Mouse (Mus musculus) neural tube, embryonic 11.5 days (tissue): ENCODE measurements around the gene Fndc4. TPM values are rescaled to one million over a fixed set of nuclear protein-coding genes. Genes with fewer than 3 reads are reported as not detected.

Experiments
- ATAC-seq: fragments of 200-750 bp; cut with Nextera tagmentation; 2 replicates; pipeline ENCODE4 v1.8.0; 2017; ENCODE audit warnings: moderate number of reproducible peaks, mild to moderate bottlenecking, moderate TSS enrichment, moderate library complexity; ENCODE audit not compliant: insufficient read depth, low FRiP score, low TSS enrichment
- DNase-seq: peaks from one replicate; pipeline ENCODE4 v3.0.0-alpha.2; 2015; ENCODE audit warnings: low spot score
- H3K27ac ChIP-seq: fragments of 300-500 bp; sonication (generic); 2 replicates; pipeline ENCODE4 v1.5.1; 2014; ENCODE audit warnings: low read depth, mild to moderate bottlenecking, low read length
- H3K27me3 ChIP-seq: fragments of 300-500 bp; sonication (generic); 2 replicates; pipeline ENCODE4 v1.6.1; 2014; ENCODE audit warnings: mild to moderate bottlenecking, low read length, mixed read lengths; ENCODE audit not compliant: control insufficient read depth, insufficient read depth
- H3K36me3 ChIP-seq: fragments of 300-500 bp; sonication (generic); 2 replicates; pipeline ENCODE4 v1.6.1; 2014; ENCODE audit warnings: mild to moderate bottlenecking, low read length, moderate library complexity, mixed read lengths; ENCODE audit not compliant: control insufficient read depth, insufficient read depth
- H3K4me1 ChIP-seq: fragments of 300-500 bp; sonication (generic); 2 replicates; pipeline ENCODE4 v1.6.1; 2014; ENCODE audit warnings: low read length, mixed read lengths; ENCODE audit not compliant: control insufficient read depth, insufficient read depth
- H3K4me2 ChIP-seq: fragments of 300-500 bp; sonication (generic); 2 replicates; pipeline ENCODE4 v1.6.1; 2014; ENCODE audit warnings: low read depth, mild to moderate bottlenecking, moderate library complexity
- H3K4me3 ChIP-seq: fragments of 300-500 bp; sonication (generic); 2 replicates; pipeline ENCODE4 v1.5.1; 2014; ENCODE audit warnings: low read depth, low read length
- H3K9ac ChIP-seq: fragments of 300-500 bp; sonication (generic); 2 replicates; pipeline ENCODE4 v1.6.1; 2014; ENCODE audit warnings: mild to moderate bottlenecking, low read length
- H3K9me3 ChIP-seq: fragments of 300-500 bp; sonication (generic); 2 replicates; pipeline ENCODE4 v1.6.1; 2016; ENCODE audit warnings: low read length; ENCODE audit not compliant: control insufficient read depth
- WGBS: fragments of 180-500 bp; shearing (Covaris S2); extraction: QIAGEN DNeasy Blood & Tissue Kit; methylation state at CpG from one replicate; pipeline ENCODE4 v1.1.7; 2014; 5-methylcytosine and 5-hydroxymethylcytosine counted together
- polyA plus RNA-seq: library from polyadenylated mRNA; unstranded; fragments of >200 nt; fragmentation: Nextera tagmentation; extraction: Ambion mirVana; gene quantifications from 2 replicates; pipeline ENCODE4 v1.2.1, GENCODE M21; 2014

Gene Fndc4
- polyA plus RNA-seq, result 69.3 and 71.1 TPM in 2 replicates

DNA sequence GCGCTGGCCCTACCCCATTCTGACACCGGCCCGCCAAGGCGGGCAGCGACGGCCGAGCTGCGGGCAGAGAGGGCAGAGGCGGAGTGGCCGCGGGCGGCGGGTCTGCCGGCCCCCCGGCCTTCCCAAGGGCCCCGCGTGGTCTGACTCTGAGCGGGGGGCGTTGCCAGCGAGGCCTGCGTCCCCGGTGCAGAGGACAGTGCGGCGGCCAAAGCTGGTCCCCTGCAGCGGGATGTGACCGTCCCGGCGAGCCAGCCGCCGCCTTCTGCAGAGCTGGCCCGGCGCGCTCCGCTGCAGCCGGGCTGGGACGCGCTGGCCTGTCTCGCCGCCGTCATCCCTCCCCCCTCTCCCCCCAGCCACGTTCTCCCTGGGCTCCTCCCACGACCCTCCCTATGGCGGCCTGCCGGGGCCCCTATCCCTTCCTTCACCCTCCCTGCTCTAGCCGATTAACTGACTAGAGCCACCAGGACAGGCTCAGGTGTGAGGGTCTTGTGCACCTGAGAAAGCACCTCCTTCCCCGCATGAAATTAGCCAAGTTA lies at the start of gene Fndc4:
Gene Fndc4, minus strand, starts transcription at position 475 of the 536 bp plus-strand sequence.
- Histone ChIP-seq H3K9me3 (no peaks in the 10 kb centered on the region), H3K9ac (peak within 1 kb of the TSS; percentile 92), H3K27ac (peak within 1 kb of the TSS; percentile 42; the same call in 1 of the 2 replicates), H3K4me3 (peak within 1 kb of the TSS; percentile 85), H3K36me3 (peaks cover 6% of the 10 kb centered on the region), H3K4me2 (peak within 1 kb of the TSS; percentile 97), H3K4me1 (peaks cover 10% of the 10 kb centered on the region), H3K27me3 (no peaks in the 10 kb centered on the region)
- DNase-seq, result peak; percentile 80
- ATAC-seq, result peak; percentile 76; the same call in 1 of the 2 replicates
- WGBS, result 1% methylated on average over 44 of the region's 46 CpGs

DNA sequence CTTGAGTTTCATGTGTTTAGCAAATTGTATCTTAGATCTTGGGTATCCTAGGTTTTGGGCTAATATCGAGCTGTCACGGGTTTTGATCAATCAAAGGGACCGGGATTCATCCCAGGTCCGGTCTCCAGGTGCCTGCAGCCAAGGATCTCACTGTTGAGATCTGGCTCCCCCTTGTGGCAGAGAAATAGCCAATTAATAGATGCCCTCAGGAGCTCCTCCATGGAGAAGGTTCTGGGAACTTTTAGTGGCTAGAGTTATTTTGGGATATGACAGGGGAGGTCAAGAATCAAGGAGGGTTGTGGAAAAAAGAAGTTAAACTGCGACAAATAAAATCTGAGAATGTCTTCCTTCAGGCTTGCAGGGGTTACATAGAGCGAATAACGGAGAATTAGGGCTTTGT lies 32.4 kb upstream of the Fndc4 start:
- H3K4me3 ChIP-seq, result no peak overlapping the region
- ATAC-seq, result no peak
- WGBS, result 44% methylated on average over 7 of the region's 7 CpGs
- no peak overlapping the region for H3K4me2 ChIP-seq
- DNase-seq, result peak; percentile 41
- H3K27me3 ChIP-seq, result no peaks in the 10 kb centered on the region
- H3K9me3 ChIP-seq, result no peaks in the 10 kb centered on the region
- H3K4me1 ChIP-seq, result no peaks in the 10 kb centered on the region
- H3K27ac ChIP-seq, result no peak overlapping the region
- H3K36me3 ChIP-seq, result no peaks in the 10 kb centered on the region
- no peak overlapping the region for H3K9ac ChIP-seq

DNA sequence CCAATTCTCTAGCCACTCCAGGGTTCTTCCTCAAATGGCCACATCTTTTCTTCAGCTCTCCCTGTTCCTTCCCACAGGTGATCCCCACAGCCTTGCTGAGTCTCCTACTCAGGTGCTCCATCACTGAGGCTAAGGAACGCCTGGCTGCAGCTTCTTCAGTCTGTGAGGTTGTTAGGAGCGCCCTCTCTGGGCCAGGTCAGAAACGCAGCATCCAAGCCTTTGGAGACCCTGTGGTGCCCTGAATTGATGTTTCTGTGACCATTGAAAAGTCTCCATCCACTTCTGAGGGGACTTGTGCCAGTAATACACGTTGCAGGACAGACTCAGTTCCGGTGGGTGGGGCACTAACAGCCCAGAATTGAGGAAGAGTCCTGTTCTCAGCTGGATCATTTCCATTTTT lies 31.0 kb upstream of the Fndc4 start:
- Histone ChIP-seq H3K27ac (no peak overlapping the region), H3K4me1 (no peaks in the 10 kb centered on the region), H3K9me3 (no peaks in the 10 kb centered on the region), H3K27me3 (no peaks in the 10 kb centered on the region), H3K9ac (no peak overlapping the region), H3K36me3 (no peaks in the 10 kb centered on the region), H3K4me3 (no peak overlapping the region), H3K4me2 (no peak overlapping the region)
- ATAC-seq, result no peak
- no peak for DNase-seq
- 15% methylated on average over 5 of the region's 5 CpGs for WGBS

DNA sequence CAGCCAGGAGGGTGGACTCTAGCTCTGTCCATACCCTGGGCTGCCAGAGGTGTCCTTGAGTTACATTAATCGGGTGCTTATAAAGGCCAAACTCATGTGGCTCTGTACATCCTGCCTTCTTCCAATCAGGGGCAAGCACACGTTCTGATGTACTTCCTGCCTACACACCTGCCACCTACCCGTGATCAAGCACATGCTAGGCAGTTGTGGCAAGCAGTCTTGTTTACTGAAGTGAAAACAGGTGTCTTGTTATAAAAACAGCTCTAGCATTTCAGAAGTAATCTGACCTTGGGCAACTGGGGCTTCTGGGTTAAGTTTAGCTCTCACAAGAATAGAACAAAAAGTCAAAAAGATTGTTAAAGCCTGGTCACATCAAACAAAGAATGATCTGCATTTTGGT lies 28.2 kb upstream of the Fndc4 start:
- ATAC-seq (no peak), DNase-seq (no peak)
- Histone ChIP-seq H3K27me3 (no peaks in the 10 kb centered on the region), H3K4me1 (no peaks in the 10 kb centered on the region), H3K4me2 (no peak overlapping the region), H3K9ac (no peak overlapping the region), H3K9me3 (no peaks in the 10 kb centered on the region), H3K36me3 (no peaks in the 10 kb centered on the region), H3K4me3 (no peak overlapping the region), H3K27ac (no peak overlapping the region)
- WGBS, result 70% methylated on average over 3 of the region's 3 CpGs

DNA sequence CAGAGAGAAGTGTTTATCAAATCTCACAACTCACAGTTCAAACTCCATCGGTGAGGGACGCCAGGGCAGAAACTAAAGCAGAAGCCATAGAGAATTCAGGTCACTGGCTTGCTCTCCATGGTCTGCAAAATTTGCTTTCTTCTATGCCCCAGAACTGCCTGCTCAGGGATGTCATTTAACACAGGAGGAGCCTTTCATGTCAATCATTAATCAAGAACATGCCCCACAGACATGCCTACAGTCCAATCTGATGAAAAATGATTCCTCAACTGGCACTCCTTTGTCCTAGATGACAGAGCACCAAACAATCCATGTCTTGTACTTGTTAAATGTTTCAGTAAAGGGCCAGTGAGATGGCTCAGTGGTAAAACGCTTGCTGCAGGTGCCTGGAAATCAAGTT lies 26.9 kb upstream of the Fndc4 start:
- ATAC-seq (no peak), DNase-seq (no peak)
- no peak overlapping the region for H3K9ac ChIP-seq
- WGBS, result 85% methylated on average over 3 of the region's 3 CpGs
- no peaks in the 10 kb centered on the region for H3K9me3 ChIP-seq
- no peaks in the 10 kb centered on the region for H3K36me3 ChIP-seq
- no peaks in the 10 kb centered on the region for H3K4me1 ChIP-seq
- no peaks in the 10 kb centered on the region for H3K27me3 ChIP-seq
- H3K4me3 ChIP-seq, result no peak overlapping the region
- no peak overlapping the region for H3K27ac ChIP-seq
- no peak overlapping the region for H3K4me2 ChIP-seq

DNA sequence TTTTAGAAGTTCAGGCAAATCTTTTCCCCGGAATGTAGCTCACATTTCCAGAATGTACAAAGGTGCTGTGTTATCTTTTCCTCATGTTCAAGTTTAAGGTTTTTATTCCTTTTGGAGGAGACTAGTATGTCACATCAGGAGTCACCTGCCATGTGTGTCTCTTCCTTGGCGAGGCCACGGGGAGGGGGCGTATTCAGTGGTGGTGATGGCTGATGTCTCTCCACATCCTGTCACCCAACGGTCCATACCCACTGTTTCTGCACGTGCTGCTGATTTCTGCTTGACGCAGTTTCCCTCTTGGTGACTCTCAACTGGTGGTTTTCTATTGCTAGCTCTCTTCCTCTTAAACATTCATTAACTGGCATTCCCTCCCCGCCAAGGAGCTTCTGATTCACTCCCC lies 16.9 kb upstream of the Fndc4 start:
- H3K36me3 ChIP-seq, result no peaks in the 10 kb centered on the region
- DNase-seq, result no peak
- H3K4me1 ChIP-seq, result no peaks in the 10 kb centered on the region
- WGBS, result 86% methylated on average over 8 of the region's 8 CpGs
- H3K27ac ChIP-seq, result no peak overlapping the region
- H3K9ac ChIP-seq, result no peak overlapping the region
- no peaks in the 10 kb centered on the region for H3K9me3 ChIP-seq
- no peaks in the 10 kb centered on the region for H3K27me3 ChIP-seq
- no peak for ATAC-seq
- H3K4me2 ChIP-seq, result no peak overlapping the region
- no peak overlapping the region for H3K4me3 ChIP-seq

DNA sequence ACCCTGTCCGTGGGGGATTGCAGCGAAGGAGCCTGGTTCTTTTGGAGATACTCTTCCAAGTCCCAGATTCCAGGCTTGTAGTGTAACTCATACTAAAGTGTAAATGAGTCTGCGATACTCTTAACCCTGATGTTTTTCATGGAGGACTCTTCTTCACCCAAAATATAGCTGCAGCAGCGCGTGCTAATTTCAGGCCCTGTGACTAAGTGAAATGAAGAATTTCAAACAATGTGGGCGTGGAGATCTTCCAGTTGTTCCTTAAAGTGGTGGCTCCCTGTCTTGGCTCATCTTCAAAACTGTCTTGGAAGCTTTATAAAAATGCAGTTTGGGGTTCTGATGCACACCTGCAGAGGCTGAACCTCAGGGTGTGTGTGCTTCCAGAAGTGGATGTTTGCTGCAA lies 7.2 kb upstream of the Fndc4 start:
- Histone ChIP-seq H3K4me1 (no peaks in the 10 kb centered on the region), H3K36me3 (no peaks in the 10 kb centered on the region), H3K9me3 (no peaks in the 10 kb centered on the region), H3K27me3 (no peaks in the 10 kb centered on the region), H3K4me2 (no peak overlapping the region), H3K4me3 (no peak overlapping the region), H3K27ac (no peak overlapping the region), H3K9ac (no peak overlapping the region)
- WGBS, result 91% methylated on average over 6 of the region's 6 CpGs
- ATAC-seq (no peak), DNase-seq (no peak)

DNA sequence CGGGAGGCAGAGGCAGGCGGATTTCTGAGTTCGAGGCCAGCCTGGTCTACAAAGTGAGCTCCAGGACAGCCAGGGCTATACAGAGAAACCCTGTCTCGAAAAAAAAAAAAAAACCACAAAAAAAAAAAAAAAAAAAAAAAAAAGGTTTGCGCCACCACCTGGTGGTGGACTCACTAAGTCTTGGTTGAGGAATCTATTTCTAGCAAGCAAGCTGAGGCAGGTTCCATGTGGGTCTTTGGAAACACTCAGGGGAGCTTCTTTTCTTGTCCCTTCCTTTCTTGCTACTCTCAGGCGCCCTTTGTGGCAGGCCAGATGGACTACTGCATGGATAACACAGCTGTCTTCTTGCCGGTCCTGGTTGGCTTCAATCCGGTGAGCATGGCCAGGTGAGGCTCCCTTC lies 6.0 kb upstream of the Fndc4 start:
- no peak overlapping the region for H3K4me2 ChIP-seq
- H3K4me1 ChIP-seq, result no peaks in the 10 kb centered on the region
- no peaks in the 10 kb centered on the region for H3K36me3 ChIP-seq
- ATAC-seq (no peak), DNase-seq (no peak)
- no peaks in the 10 kb centered on the region for H3K9me3 ChIP-seq
- H3K27me3 ChIP-seq, result no peaks in the 10 kb centered on the region
- no peak overlapping the region for H3K4me3 ChIP-seq
- no peak overlapping the region for H3K9ac ChIP-seq
- no peak overlapping the region for H3K27ac ChIP-seq
- 69% methylated on average over 8 of the region's 8 CpGs for WGBS

DNA sequence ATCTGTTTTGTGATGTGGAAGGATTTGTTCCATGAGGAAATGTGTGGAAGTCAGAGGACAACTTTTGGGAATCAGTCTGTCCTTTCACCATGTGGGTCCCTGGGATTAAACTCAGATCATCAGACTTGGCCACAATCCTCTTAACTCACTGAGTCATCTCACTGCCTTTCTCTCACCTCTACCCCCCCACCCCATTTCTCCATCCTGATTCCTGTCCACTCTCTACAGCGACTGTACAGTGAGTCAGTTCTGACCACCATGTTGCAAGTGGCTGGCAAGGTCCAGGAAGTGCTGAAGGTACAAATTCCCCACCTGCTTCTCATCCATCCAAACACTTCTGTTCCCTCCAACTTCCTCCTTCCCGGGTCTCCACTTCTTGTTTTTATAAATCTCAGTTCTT lies 2.6 kb upstream of the Fndc4 start:
- DNase-seq, result no peak
- WGBS, result 70% methylated on average over 2 of the region's 2 CpGs

More for the DNA sequence above, 2.6 kb upstream of the Fndc4 start:
- Histone ChIP-seq H3K27ac (no peak overlapping the region), H3K9me3 (no peaks in the 10 kb centered on the region), H3K4me3 (no peak overlapping the region), H3K4me1 (peaks cover 8% of the 10 kb centered on the region), H3K27me3 (no peaks in the 10 kb centered on the region), H3K36me3 (peaks cover 1% of the 10 kb centered on the region), H3K4me2 (no peak overlapping the region), H3K9ac (no peak overlapping the region)
- no peak for ATAC-seq
